Comparison of ENCODE assay signal across 26 mouse cellular contexts in genomic region chr2:48316180-48316889, GRCm38 (mm10).
DNase-seq lines count a peak whose midpoint lies in the region; ATAC-seq and TF ChIP-seq lines count a peak whose summit lies in the region.
"Had no signal": no experiment of that assay in that cellular context is flagged by ENCODE, and none has a peak within 500 bp of the region (broad histone marks: within the 10 kb centered on the region; RNA-seq: fewer than 3 reads in every experiment).

No protein-coding gene starts in this region.

- ATAC-seq in midbrain, embryonic 12.5 days (ENCODE audit: low FRiP score, low read depth) = peak; percentile 57; the same call in 1 of the 2 replicates
- no peak for ATAC-seq in midbrain, embryonic 14.5 days (ENCODE audit: low FRiP score, low TSS enrichment)
- ATAC-seq in liver, embryonic 12.5 days = no peak
- ATAC-seq: forebrain, embryonic 14.5 days; intestine, embryonic 15.5 days had no signal

- H3K4me1 ChIP-seq in midbrain, embryonic 12.5 days = peaks cover 12% of the 10 kb centered on the region; the same call in 1 of the 2 replicates
- 0 out of 2 replicates have a peak, but pooled peaks cover 9% of the 10 kb centered on the region for H3K4me1 ChIP-seq in midbrain, embryonic 14.5 days (ENCODE audit: control insufficient read depth, insufficient read depth, low read length)
- H3K4me1 ChIP-seq in ES-E14 (ENCODE audit: control insufficient read depth in 2 of 2, insufficient read depth in 2 of 2, low read length in 2 of 2, poor library complexity in 1 of 2) = peaks cover 0 to 3% of the 10 kb centered on the region in 2 experiments; a peak in 1 of 4 replicates
- no peaks in the 10 kb centered on the region for H3K4me1 ChIP-seq in liver, embryonic 12.5 days
- H3K4me1 ChIP-seq: heart, embryonic 15.5 days had no signal

- no peaks in the 10 kb centered on the region for H3K36me3 ChIP-seq in midbrain, embryonic 12.5 days
- no peaks in the 10 kb centered on the region for H3K36me3 ChIP-seq in midbrain, embryonic 14.5 days (ENCODE audit: control insufficient read depth, insufficient read depth, low read length)
- no peaks in the 10 kb centered on the region for H3K36me3 ChIP-seq in ES-E14 (ENCODE audit: control insufficient read depth, insufficient read depth, low read length, poor library complexity, severe bottlenecking)
- no peaks in the 10 kb centered on the region for H3K36me3 ChIP-seq in liver, embryonic 12.5 days
- H3K36me3 ChIP-seq: embryonic facial prominence, embryonic 12.5 days; heart, embryonic 15.5 days; hindbrain, embryonic 13.5 days; intestine, embryonic 15.5 days; limb, embryonic 10.5 days; neural tube, embryonic 13.5 days; stomach, embryonic 15.5 days had no signal

- H3K4me3 ChIP-seq in midbrain, embryonic 12.5 days = no peak overlapping the region
- no peak overlapping the region for H3K4me3 ChIP-seq in midbrain, embryonic 14.5 days (replicated peaks; ENCODE audit: low read depth, low read length)
- H3K4me3 ChIP-seq in ES-E14 (ENCODE audit: insufficient read depth in 1 of 2, low read depth in 1 of 2, low read length in 2 of 2, poor library complexity in 1 of 2, severe bottlenecking in 1 of 2) = no peak overlapping the region
- H3K4me3 ChIP-seq in liver, embryonic 12.5 days = no peak overlapping the region
- H3K4me3 ChIP-seq: embryonic facial prominence, embryonic 12.5 days; heart, embryonic 15.5 days; hindbrain, embryonic 13.5 days; intestine, embryonic 15.5 days; limb, embryonic 10.5 days; neural tube, embryonic 13.5 days; stomach, embryonic 15.5 days had no signal

- peak; percentile 23 for DNase-seq in gastrocnemius, adult 18-20 months (ENCODE audit: low spot score)
- DNase-seq in gastrocnemius, postnatal 10 days = no peak
- DNase-seq in midbrain, embryonic 14.5 days = no peak
- no peak for DNase-seq in ES-E14 (ENCODE audit: low read depth, low spot score)
- peak; percentile 59 for DNase-seq in induced T-regulatory cell, adult 2 months (ENCODE audit: low read depth)
- no peak for DNase-seq in right cerebral cortex, postnatal 10 days (ENCODE audit: low spot score in 2 of 2)
- DNase-seq: adrenal gland, adult 8-10 months; cerebellum, adult 18-20 months; cerebellum, postnatal 14 days; heart, postnatal 36 days; kidney, adult 9 months; liver; lung, postnatal 10 days; retina, postnatal 1 day; right cerebral cortex, postnatal 4 days had no signal

- H3K9ac ChIP-seq in midbrain, embryonic 12.5 days (replicated peaks) = no peak overlapping the region
- H3K9ac ChIP-seq in midbrain, embryonic 14.5 days (replicated peaks; ENCODE audit: low read length) = no peak overlapping the region
- H3K9ac ChIP-seq in ES-E14 (ENCODE audit: insufficient read depth, low read depth, low read length, poor library complexity, severe bottlenecking) = no peak overlapping the region
- no peak overlapping the region for H3K9ac ChIP-seq in liver, embryonic 12.5 days
- H3K9ac ChIP-seq: embryonic facial prominence, embryonic 12.5 days; heart, embryonic 15.5 days; hindbrain, embryonic 13.5 days; intestine, embryonic 15.5 days; neural tube, embryonic 13.5 days; stomach, embryonic 15.5 days had no signal

- no peaks in the 10 kb centered on the region for H3K9me3 ChIP-seq in midbrain, embryonic 12.5 days
- H3K9me3 ChIP-seq in midbrain, embryonic 14.5 days (ENCODE audit: control insufficient read depth, low read length) = no peaks in the 10 kb centered on the region
- no peaks in the 10 kb centered on the region for H3K9me3 ChIP-seq in ES-E14 (ENCODE audit: control insufficient read depth, insufficient read depth, low read depth, low read length)
- H3K9me3 ChIP-seq in liver, embryonic 12.5 days (replicated peaks) = no peaks in the 10 kb centered on the region
- H3K9me3 ChIP-seq: embryonic facial prominence, embryonic 12.5 days; heart, embryonic 15.5 days; hindbrain, embryonic 13.5 days; intestine, embryonic 15.5 days; limb, embryonic 10.5 days; neural tube, embryonic 13.5 days; stomach, embryonic 15.5 days had no signal

- no peaks in the 10 kb centered on the region for H3K27me3 ChIP-seq in midbrain, embryonic 12.5 days
- no peaks in the 10 kb centered on the region for H3K27me3 ChIP-seq in midbrain, embryonic 14.5 days (ENCODE audit: control insufficient read depth, insufficient read depth, low read length)
- H3K27me3 ChIP-seq in liver, embryonic 12.5 days (replicated peaks) = no peaks in the 10 kb centered on the region
- H3K27me3 ChIP-seq: embryonic facial prominence, embryonic 12.5 days; heart, embryonic 15.5 days; hindbrain, embryonic 13.5 days; intestine, embryonic 15.5 days; neural tube, embryonic 13.5 days; stomach, embryonic 15.5 days had no signal

- no peak overlapping the region for H3K27ac ChIP-seq in midbrain, embryonic 12.5 days (replicated peaks)
- H3K27ac ChIP-seq in midbrain, embryonic 14.5 days (replicated peaks; ENCODE audit: low read depth, low read length) = no peak overlapping the region
- H3K27ac ChIP-seq in ES-E14 (ENCODE audit: insufficient read depth, low read depth, low read length, poor library complexity, severe bottlenecking) = no peak overlapping the region
- H3K27ac ChIP-seq in liver, embryonic 12.5 days = no peak overlapping the region
- H3K27ac ChIP-seq: embryonic facial prominence, embryonic 12.5 days; heart, embryonic 15.5 days; hindbrain, embryonic 13.5 days; intestine, embryonic 15.5 days; limb, embryonic 10.5 days; neural tube, embryonic 13.5 days; stomach, embryonic 15.5 days had no signal

- in situ Hi-C loops in ES-E14 (cut with MboI; ENCODE audit: low sequenced_read_pairs in 2 of 2, unreplicated experiment in 2 of 2) = no loop called here

- H3K4me2 ChIP-seq in midbrain, embryonic 12.5 days (replicated peaks) = no peak overlapping the region
- H3K4me2 ChIP-seq in midbrain, embryonic 14.5 days (ENCODE audit: low read length) = no peak overlapping the region
- no peak overlapping the region for H3K4me2 ChIP-seq in liver, embryonic 12.5 days
- H3K4me2 ChIP-seq: embryonic facial prominence, embryonic 12.5 days; heart, embryonic 15.5 days; hindbrain, embryonic 13.5 days; intestine, embryonic 15.5 days; midbrain, embryonic 11.5 days; neural tube, embryonic 13.5 days; stomach, embryonic 15.5 days had no signal

- WGBS in midbrain, embryonic 12.5 days = 83% methylated on average over 8 of the region's 8 CpGs
- WGBS in midbrain, embryonic 14.5 days = 91% methylated on average over 8 of the region's 8 CpGs
- WGBS in liver, embryonic 12.5 days (ENCODE audit: insufficient replicate concordance) = 72% methylated on average over 8 of the region's 8 CpGs

TF ChIP-seq in ES-E14, 5 proteins besides CTCF, POLR2A, EP300 and RAD21:
- TF ChIP-seq HCFC1 (IDR thresholded peaks at IDR 0.05; ENCODE audit: borderline replicate concordance, insufficient read depth, low read length) = no peak
- 0 out of 2 replicates have a peak, but pooled peaks have one; percentile 24 for TF ChIP-seq CHD2 (IDR thresholded peaks at IDR 0.05; ENCODE audit: low read depth, low read length)

Comparison
In these comparisons a context has a peak if more than half of its experiments do, and no peak if none do; other contexts are left out.
1. DNase-seq: peak in gastrocnemius, adult 18-20 months (single experiment) and induced T-regulatory cell, adult 2 months (single experiment); none in gastrocnemius, postnatal 10 days (single experiment), midbrain, embryonic 14.5 days (single experiment), ES-E14 (single experiment) and right cerebral cortex, postnatal 10 days (0 of 2).